ENCODE assay signal across 9 mouse cellular contexts in the genomic region with DNA sequence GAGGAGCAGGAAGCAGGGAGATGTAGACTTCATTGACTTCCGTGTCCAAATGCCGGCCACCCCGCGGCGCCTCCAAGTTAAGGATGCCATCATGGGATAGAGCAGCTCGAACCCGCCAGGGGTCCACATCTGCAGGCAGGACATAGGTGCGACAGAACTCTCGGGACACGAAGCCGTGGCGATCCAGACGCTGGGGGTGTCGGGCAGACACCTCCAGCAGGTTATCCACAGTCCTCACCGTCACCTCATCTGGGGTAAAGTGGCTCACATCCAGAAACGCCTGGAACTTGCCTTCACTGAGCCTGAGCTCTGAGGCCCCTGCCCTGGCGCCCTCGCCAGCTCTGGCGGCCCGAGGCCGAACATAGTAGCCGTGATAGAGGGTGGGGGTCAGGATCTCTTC. TPM values are rescaled to one million over a fixed set of nuclear protein-coding genes. Genes with fewer than 3 reads are reported as not detected.
DNase-seq lines count a peak whose midpoint lies in the region; ATAC-seq lines count a peak whose summit lies in the region.
"Had no signal": no experiment of that assay in that cellular context is flagged by ENCODE, and none has a peak within 500 bp of the region (broad histone marks: within the 10 kb centered on the region; RNA-seq: fewer than 3 reads in every experiment).

A gene (plus strand): TSS at position 3 of the 400 bp plus-strand sequence.

- no peaks in the 10 kb centered on the region for H3K36me3 ChIP-seq in liver, embryonic 11.5 days (ENCODE audit: control insufficient read depth, insufficient read depth, low read length)
- no peaks in the 10 kb centered on the region for H3K36me3 ChIP-seq in liver, embryonic 12.5 days
- H3K36me3 ChIP-seq: midbrain, embryonic 12.5 days had no signal

- no peak within 1 kb of the TSS for H3K9ac ChIP-seq in liver, embryonic 11.5 days (ENCODE audit: low read depth, low read length)
- H3K9ac ChIP-seq in liver, embryonic 12.5 days = no peak within 1 kb of the TSS
- H3K9ac ChIP-seq: midbrain, embryonic 12.5 days had no signal

- peaks cover 9% of the 10 kb centered on the region; the same call in 1 of the 2 replicates for H3K27me3 ChIP-seq in liver, embryonic 11.5 days (replicated peaks; ENCODE audit: control insufficient read depth, insufficient read depth, low read length)
- H3K27me3 ChIP-seq in liver, embryonic 12.5 days (replicated peaks) = peaks cover 70% of the 10 kb centered on the region

- 0 out of 2 replicates have a peak, but pooled peaks cover 2% of the 10 kb centered on the region for H3K4me1 ChIP-seq in liver, embryonic 11.5 days (replicated peaks; ENCODE audit: control insufficient read depth, insufficient read depth, low read length)
- no peaks in the 10 kb centered on the region for H3K4me1 ChIP-seq in liver, embryonic 12.5 days

- WGBS in liver, embryonic 11.5 days = 60% methylated on average over 22 of the region's 22 CpGs
- WGBS in liver, embryonic 12.5 days (ENCODE audit: insufficient replicate concordance) = 55% methylated on average over 22 of the region's 22 CpGs

- ATAC-seq in liver, embryonic 11.5 days (replicated peaks; ENCODE audit: low FRiP score) = no peak
- ATAC-seq in liver, embryonic 12.5 days = no peak
- no peak for ATAC-seq in cerebellum, adult (ENCODE audit: insufficient number of reproducible peaks, low FRiP score, low TSS enrichment)

- H3K9me3 ChIP-seq in liver, embryonic 11.5 days (ENCODE audit: control insufficient read depth, low read length) = no peaks in the 10 kb centered on the region
- no peaks in the 10 kb centered on the region for H3K9me3 ChIP-seq in liver, embryonic 12.5 days (replicated peaks)
- H3K9me3 ChIP-seq: midbrain, embryonic 12.5 days had no signal

- peak; percentile 29 for DNase-seq in liver, embryonic 11.5 days (ENCODE audit: low spot score)
- DNase-seq in adrenal gland, postnatal 4 days (ENCODE audit: low spot score in 2 of 2) = no peak
- DNase-seq in heart, adult 8-10 months (ENCODE audit: low spot score) = no peak
- DNase-seq in layer of hippocampus, postnatal 36 days = no peak
- no peak for DNase-seq in T-cell, adult 2 months (ENCODE audit: low spot score)
- DNase-seq in yolk sac, embryonic 10.5 days (ENCODE audit: low spot score) = no peak

- no peak within 1 kb of the TSS for H3K4me2 ChIP-seq in liver, embryonic 11.5 days
- no peak within 1 kb of the TSS for H3K4me2 ChIP-seq in liver, embryonic 12.5 days
- H3K4me2 ChIP-seq: midbrain, embryonic 12.5 days had no signal

- H3K4me3 ChIP-seq in liver, embryonic 11.5 days (ENCODE audit: low read depth, low read length) = no peak within 1 kb of the TSS
- no peak within 1 kb of the TSS for H3K4me3 ChIP-seq in liver, embryonic 12.5 days
- H3K4me3 ChIP-seq: midbrain, embryonic 12.5 days had no signal

- H3K27ac ChIP-seq in liver, embryonic 11.5 days (ENCODE audit: low read depth, low read length) = no peak within 1 kb of the TSS
- H3K27ac ChIP-seq in liver, embryonic 12.5 days = no peak within 1 kb of the TSS
- H3K27ac ChIP-seq: midbrain, embryonic 12.5 days had no signal

RNA-seq across cellular contexts. Expression of the gene that starts here (rescaled TPM):
- 8.0 and 13.7 TPM in 2 replicates for polyA plus RNA-seq in liver, embryonic 11.5 days (2014; fragmentation: Nextera tagmentation; extraction: Ambion mirVana)
- 6.6 and 7.8 TPM in 2 replicates for polyA plus RNA-seq in liver, embryonic 12.5 days (2016; fragmentation: Nextera tagmentation; extraction: Ambion mirVana)
- total RNA-seq in adrenal gland, postnatal 4 days (2021) = 10 to 100 TPM; 47.8 to 84.1 TPM
- total RNA-seq in heart, adult 8-10 months (2022) = 1,000 to 10,000 TPM; 3,411 to 4,078 (median 3,658) TPM
- 100 to 1,000 TPM; 153 to 161 TPM for total RNA-seq in layer of hippocampus, postnatal 36 days (2021)

Comparison
In these comparisons a context has a peak if more than half of its experiments do, and no peak if none do; other contexts are left out.
1. RNA of the gene that starts here (total RNA-seq): 3,411 to 4,078 TPM in heart, adult 8-10 months; 153 to 161 TPM in layer of hippocampus, postnatal 36 days and 47.8 to 84.1 TPM in adrenal gland, postnatal 4 days; every median in the first group is over 10 times any median in the second.